Mouse (Mus musculus): ENCODE measurements around the gene Phyhd1.

- TF ChIP-seq CTCF (IDR thresholded peaks at IDR 0.05; ENCODE audit: low read depth, low read length) (no peak), POLR2A (IDR thresholded peaks at IDR 0.05; ENCODE audit: insufficient read depth, low read length) (no peak), EP300 (IDR thresholded peaks at IDR 0.05; ENCODE audit: insufficient read depth, low read depth, low read length) (no peak)
Measured at GRCm38 (mm10) chr2:30250166-30251128, 15.6 kb upstream of the Phyhd1 start.

All from ES-Bruce4 (cell line).